Mouse (Mus musculus) myocyte (in vitro differentiated cells): Measurements from ENCODE around the gene Ndufa4l2.

Experiments used
- CEBPB ChIP-seq: IDR thresholded peaks from 2 replicates; pipeline ENCODE4 v1.6.1; 2011; ENCODE audit warnings: mild to moderate bottlenecking, moderate library complexity; ENCODE audit not compliant: poor library complexity, insufficient read depth, severe bottlenecking
- MAX ChIP-seq: IDR thresholded peaks from one replicate; pipeline ENCODE4 v1.6.1; 2011; ENCODE audit warnings: low read depth, mild to moderate bottlenecking, control low read depth
- MYOD1 ChIP-seq, 3 experiments: IDR thresholded peaks; one replicate each; pipeline ENCODE4 v1.6.1; 2011; ENCODE audit warnings: control low read depth in 2 of 3, low read depth in 2 of 3, mild to moderate bottlenecking in 2 of 3, moderate library complexity in 1 of 3; ENCODE audit not compliant: insufficient read length in 2 of 3, control insufficient read depth in 1 of 3
- POLR2A ChIP-seq: IDR thresholded peaks from one replicate; pipeline ENCODE4 v1.6.1; 2011; ENCODE audit warnings: low read depth, mild to moderate bottlenecking, control low read depth, moderate library complexity; ENCODE audit not compliant: insufficient read length
- POLR2AphosphoS2 ChIP-seq: IDR thresholded peaks from one replicate; pipeline ENCODE4 v1.6.1; 2011; ENCODE audit warnings: low read depth, control low read depth; ENCODE audit not compliant: insufficient read length
- REST ChIP-seq: IDR thresholded peaks from one replicate; pipeline ENCODE4 v1.6.1; 2011; ENCODE audit warnings: mild to moderate bottlenecking, control low read depth, moderate library complexity; ENCODE audit not compliant: insufficient read depth, insufficient read length
- TCF12 ChIP-seq: IDR thresholded peaks from one replicate; pipeline ENCODE4 v1.6.1; 2011; ENCODE audit warnings: mild to moderate bottlenecking, control low read depth; ENCODE audit not compliant: poor library complexity, insufficient read depth, severe bottlenecking
- TCF3 ChIP-seq: IDR thresholded peaks from one replicate; pipeline ENCODE4 v1.6.1; 2011; ENCODE audit warnings: low read depth, control low read depth; ENCODE audit not compliant: insufficient read length

- no peak for TF ChIP-seq POLR2A
- TF ChIP-seq MAX, result no peak
- no peak for TF ChIP-seq TCF3
- TF ChIP-seq TCF12, result no peak
- no peak for TF ChIP-seq REST
- TF ChIP-seq POLR2AphosphoS2, result no peak
- no peak for TF ChIP-seq CEBPB
- no peak for TF ChIP-seq MYOD1 (IDR thresholded peaks at IDR 0.05; ENCODE audit: control insufficient read depth in 1 of 3, insufficient read length in 2 of 3, low read depth in 2 of 3)
Measured at GRCm38 (mm10) chr10:127477301-127477700, 37.5 kb upstream of the Ndufa4l2 start.
